In the genomic region with DNA sequence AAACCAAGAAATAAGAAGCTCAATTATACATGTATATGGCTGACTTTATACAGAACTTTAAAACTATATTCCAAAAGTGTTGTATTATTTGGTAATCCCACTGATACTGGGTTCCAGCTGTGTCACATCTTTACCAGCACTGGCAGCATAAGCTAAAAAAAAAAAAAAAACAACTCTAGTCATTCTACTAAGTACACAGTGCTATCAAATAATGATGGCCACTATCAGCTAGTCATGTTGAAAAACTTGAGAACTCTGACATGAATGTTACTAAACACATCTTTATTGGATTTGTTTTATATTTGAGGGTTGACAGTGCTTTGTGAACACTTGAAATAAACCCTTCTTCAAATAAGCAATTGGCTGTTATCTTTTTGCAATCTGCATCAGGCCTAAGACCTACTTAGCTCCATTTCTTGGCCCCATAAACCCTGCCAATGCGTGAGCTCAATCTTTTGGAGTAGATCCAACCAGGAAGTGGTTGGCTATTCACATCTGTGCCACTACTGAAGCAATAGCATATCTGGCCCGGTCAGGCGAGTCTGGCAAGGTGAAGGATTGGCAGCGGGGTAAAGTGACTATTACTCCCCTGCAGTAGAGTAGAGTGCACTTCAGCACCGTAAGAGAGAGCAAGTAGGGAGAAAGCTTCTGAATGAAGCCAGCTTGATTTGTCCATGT, we compare ENCODE assay signal across 15 mouse cellular contexts.
A peak's percentile ranks its signal among the peaks of the same experiment; 100 is the strongest.
DNase-seq lines count a peak whose midpoint lies in the region; ATAC-seq lines count a peak whose summit lies in the region.
"Had no signal": no experiment of that assay in that cellular context is flagged by ENCODE, and none has a peak within 500 bp of the region (broad histone marks: within the 10 kb centered on the region; RNA-seq: fewer than 3 reads in every experiment).

No protein-coding gene starts in this region.

- peak; percentile 71; the same call in 1 of the 2 replicates for ATAC-seq in kidney, embryonic 16.5 days (ENCODE audit: low FRiP score, low TSS enrichment)
- ATAC-seq: midbrain, embryonic 16.5 days had no signal

- no peak overlapping the region for H3K4me3 ChIP-seq in kidney, embryonic 16.5 days (ENCODE audit: low read length)
- H3K4me3 ChIP-seq: embryonic facial prominence, embryonic 13.5 days; heart, adult 2 months; liver, embryonic 13.5 days; neural tube, embryonic 15.5 days had no signal

- H3K9me3 ChIP-seq in kidney, embryonic 16.5 days (ENCODE audit: low read length): no peaks in the 10 kb centered on the region
- H3K9me3 ChIP-seq: embryonic facial prominence, embryonic 13.5 days; liver, embryonic 13.5 days; neural tube, embryonic 15.5 days had no signal

- no peaks in the 10 kb centered on the region for H3K27me3 ChIP-seq in kidney, embryonic 16.5 days (ENCODE audit: insufficient read depth, low read length)
- H3K27me3 ChIP-seq: embryonic facial prominence, embryonic 13.5 days; liver, embryonic 13.5 days; neural tube, embryonic 15.5 days had no signal

- 72% methylated on average over 5 of the region's 5 CpGs for WGBS in kidney, embryonic 16.5 days

- no peak for DNase-seq in kidney, adult 9 months
- DNase-seq in adipocyte (ENCODE audit: low spot score): peak; percentile 89
- DNase-seq in gonadal fat pad, adult 2 months (ENCODE audit: low read depth): peak; percentile 91
- DNase-seq in lung, postnatal 25 days (ENCODE audit: low spot score): peak; percentile 37
- no peak for DNase-seq in layer of hippocampus, adult 11-12 months (ENCODE audit: low spot score)
- DNase-seq in thymus, postnatal 14 days: no peak
- DNase-seq: cerebellum, adult 11-12 months; heart, adult 2 months; heart, postnatal 36 days; liver, embryonic 13.5 days; spleen, adult 18-20 months had no signal

- H3K9ac ChIP-seq in kidney, embryonic 16.5 days (replicated peaks; ENCODE audit: low read length): no peak overlapping the region
- H3K9ac ChIP-seq: embryonic facial prominence, embryonic 13.5 days; liver, embryonic 13.5 days; neural tube, embryonic 15.5 days had no signal

- no peaks in the 10 kb centered on the region for H3K4me1 ChIP-seq in kidney, embryonic 16.5 days (ENCODE audit: insufficient read depth, low read length)
- H3K4me1 ChIP-seq: embryonic facial prominence, embryonic 13.5 days; liver, embryonic 13.5 days; neural tube, embryonic 15.5 days had no signal

- no peak overlapping the region for H3K27ac ChIP-seq in kidney, embryonic 16.5 days (ENCODE audit: low read length)
- H3K27ac ChIP-seq: embryonic facial prominence, embryonic 13.5 days; heart, adult 2 months; liver, embryonic 13.5 days; neural tube, embryonic 15.5 days had no signal

- H3K4me2 ChIP-seq in kidney, embryonic 16.5 days (replicated peaks; ENCODE audit: low read depth, low read length): no peak overlapping the region
- H3K4me2 ChIP-seq: embryonic facial prominence, embryonic 13.5 days; liver, embryonic 13.5 days; neural tube, embryonic 15.5 days had no signal

- H3K36me3 ChIP-seq in kidney, embryonic 16.5 days (ENCODE audit: insufficient read depth, low read length): 0 out of 2 replicates have a peak, but pooled peaks cover 2% of the 10 kb centered on the region
- H3K36me3 ChIP-seq: liver, embryonic 13.5 days had no signal

Comparison
In these comparisons a context has a peak if more than half of its experiments do, and no peak if none do; other contexts are left out.
1. DNase-seq: peak in adipocyte (single experiment), gonadal fat pad, adult 2 months (single experiment) and lung, postnatal 25 days (single experiment); none in kidney, adult 9 months (single experiment), layer of hippocampus, adult 11-12 months (single experiment) and thymus, postnatal 14 days (single experiment).